Mouse (Mus musculus) cerebral cortex, adult 2 months (tissue): Measurements from ENCODE around the gene Spert.

Experiments used
- WGBS: fragments of 180-500 bp; shearing (Covaris S2); methylation state at CpG from one replicate; pipeline ENCODE4 v1.1.7; 2018; 5-methylcytosine and 5-hydroxymethylcytosine counted together

Spert gene

DNA sequence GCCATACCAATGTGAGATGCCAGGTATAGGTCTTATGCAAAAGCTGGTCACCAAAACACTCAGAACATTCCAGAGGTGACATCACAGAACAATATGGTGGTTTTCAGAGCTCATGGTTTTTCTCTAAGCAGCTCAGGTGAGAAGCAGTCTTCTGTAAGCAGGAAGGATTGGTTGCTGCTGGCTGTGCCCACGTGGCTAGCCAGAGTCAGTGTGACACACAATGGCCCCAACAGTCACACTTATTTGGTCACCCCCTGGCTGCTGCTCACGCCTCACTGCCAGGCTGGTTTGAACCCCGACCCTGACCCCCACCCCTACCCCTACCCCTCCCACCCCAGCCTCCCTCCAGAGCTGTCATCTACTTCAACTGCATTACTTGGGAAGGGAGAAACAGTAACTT is at the start of gene Spert:
Gene Spert (minus strand): TSS at position 139 of the 400 bp plus-strand sequence.
- WGBS: 76% methylated on average over 3 of the region's 3 CpGs

DNA sequence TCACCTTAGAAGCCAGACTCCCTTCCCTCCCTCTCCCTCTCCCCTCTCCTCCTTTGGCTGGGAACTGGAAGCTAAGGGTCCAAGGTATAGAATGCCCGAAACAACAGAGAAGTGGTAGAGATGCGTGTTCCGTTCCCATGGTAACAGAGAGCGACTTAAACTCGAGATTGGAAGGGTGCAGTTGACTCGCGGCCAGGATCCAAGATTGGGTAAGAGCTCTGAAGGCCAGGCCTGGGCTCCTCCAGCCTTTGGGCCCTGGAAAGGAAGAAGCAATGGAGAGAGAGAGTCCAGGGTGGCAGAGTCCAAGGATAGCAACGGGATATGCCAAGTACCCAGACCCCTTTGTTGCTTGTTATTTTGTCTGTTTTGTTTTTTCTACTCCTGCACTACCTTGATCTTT is 49.2 kb upstream of the Spert start, which contains the start of gene Erich6b:
Gene Erich6b (plus strand): TSS at position 180 of the 400 bp plus-strand sequence.
- WGBS: 63% methylated on average over 8 of the region's 8 CpGs

DNA sequence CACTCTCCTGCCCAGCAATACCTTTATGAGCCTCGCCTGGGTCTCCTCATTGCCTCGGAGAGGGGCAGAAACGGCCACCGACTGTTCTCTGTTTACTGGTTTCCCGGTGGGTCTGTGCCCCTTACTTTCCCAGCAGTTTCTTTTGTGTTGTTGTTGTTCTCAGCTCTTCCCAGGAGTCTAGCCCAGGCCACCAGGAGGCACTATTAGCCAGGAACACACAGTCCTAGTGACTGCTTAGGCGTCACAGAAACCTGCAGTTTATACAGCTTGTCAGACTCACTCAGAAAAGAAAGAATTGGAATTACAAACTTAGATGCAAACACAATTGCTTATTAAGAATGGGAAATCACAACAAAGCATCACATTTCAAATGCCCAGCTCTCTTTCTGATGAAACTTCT is 48.5 kb upstream of the Spert start:
- 82% methylated on average over 6 of the region's 6 CpGs for WGBS

DNA sequence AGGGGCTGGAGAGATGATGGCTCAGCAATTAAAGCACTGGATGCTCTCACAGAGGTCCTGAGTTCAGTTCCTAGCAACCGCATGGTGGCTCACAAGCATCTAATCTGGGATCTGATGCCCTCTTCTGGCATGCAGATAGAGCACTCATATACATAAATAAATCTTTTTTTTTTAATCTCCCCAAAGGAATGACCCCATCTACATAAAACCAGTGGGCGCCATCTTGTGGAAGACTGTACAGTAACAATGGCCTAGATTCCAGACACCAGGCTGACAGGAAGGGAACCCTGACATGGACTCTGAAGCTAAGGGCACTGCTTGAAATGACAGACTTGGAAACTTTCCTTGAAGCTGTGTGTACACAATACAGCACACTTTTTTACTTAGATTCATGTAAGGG is 47.9 kb upstream of the Spert start:
- WGBS: 85% methylated on average over 2 of the region's 2 CpGs

DNA sequence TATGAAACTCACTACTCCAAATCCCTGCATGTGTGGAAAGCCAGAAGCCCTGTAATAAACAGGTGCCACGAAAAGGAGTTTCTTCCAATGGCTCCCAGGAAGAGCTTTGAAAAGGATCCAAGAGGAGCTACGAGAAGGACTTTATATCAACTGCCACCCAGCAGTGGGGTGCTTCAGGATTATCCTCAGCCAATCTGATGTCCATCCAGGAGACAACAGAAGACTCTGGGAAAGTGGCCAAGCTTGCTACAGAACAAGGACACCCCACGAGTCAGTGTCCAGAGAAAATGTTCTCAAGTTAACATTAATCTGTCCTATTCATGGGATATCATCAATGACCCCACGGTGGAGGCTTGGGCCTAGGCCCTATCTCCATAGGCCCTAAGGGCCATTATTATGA is 44.7 kb upstream of the Spert start:
- 74% methylated on average over 4 of the region's 4 CpGs for WGBS

DNA sequence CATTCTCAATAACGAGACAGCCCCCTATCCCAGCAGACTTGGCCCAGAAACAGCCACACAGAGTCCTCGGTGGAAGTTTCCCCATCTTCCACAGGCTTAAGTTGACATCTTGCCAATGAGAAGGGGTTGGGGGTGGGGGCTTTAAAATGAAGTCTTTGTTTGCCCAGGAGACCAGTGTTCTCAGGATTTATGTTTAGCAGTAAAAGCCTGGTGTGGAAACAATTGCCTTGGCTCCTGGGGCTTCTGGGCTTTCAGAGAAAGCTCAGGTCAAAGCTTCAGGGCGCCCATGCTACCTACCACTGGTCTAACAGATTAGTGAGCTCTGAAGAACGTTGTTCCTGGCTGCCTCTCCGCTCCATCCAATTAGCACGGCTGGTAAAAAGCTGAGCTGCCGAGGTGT is 43.2 kb upstream of the Spert start:
- 73% methylated on average over 7 of the region's 7 CpGs for WGBS

DNA sequence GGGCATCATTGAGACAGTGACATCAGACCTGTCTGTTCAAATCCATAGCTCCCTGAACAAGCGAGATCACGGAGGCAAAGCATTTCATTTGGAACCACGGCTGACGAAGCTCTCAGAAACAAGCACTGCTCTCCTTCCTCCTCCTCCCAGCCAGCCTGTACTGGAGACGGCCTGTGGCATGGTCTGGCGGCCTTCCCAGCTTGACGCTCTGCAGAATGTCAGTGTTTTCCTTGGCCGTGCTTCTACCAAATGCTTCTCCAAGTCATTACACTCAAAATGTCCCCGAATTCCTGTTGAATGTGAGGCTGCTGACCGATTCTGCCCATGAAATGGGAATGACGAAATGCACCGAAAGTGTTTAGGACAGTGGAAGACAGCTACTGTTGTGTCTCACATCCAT is 42.4 kb upstream of the Spert start:
- 30% methylated on average over 12 of the region's 12 CpGs for WGBS

DNA sequence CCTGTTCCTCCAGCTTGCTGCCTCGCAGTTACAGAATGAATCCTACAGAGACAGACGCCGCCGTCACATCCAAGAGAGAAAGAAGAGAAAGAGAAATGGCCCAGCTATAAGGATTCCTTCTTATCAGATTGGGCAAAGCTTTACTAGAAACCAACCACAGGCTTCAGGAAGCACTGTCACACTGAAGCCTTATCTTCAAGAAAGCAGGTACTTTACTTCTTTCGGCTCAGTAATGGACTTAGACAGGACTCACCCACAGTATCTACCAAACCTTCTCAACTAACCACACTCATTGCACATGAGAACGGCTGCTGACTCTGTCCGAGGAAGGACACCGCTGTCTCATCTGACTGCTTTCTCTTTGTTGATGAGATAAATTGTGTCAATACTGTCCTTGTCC is 36.0 kb upstream of the Spert start:
- WGBS: 90% methylated on average over 8 of the region's 8 CpGs

DNA sequence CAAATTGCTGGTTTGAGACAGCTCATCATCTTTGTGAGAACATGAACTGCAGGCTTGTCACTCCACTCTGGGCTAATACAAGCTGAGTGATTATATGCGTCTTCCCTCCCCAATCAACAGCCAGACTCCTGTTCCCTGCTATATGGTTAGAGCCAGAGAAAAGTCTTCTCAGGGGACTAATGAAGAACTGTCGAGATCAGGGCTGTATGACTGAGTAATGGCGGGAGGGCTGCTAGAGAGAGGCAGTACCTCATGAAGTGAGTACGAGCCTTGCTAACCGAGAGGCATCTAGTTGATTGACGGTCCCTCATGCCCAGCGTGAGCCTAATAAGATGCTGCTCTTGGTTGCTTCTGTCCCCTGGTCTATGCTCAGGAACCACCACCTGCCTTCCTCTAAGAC is 30.1 kb upstream of the Spert start:
- WGBS: 83% methylated on average over 7 of the region's 7 CpGs

DNA sequence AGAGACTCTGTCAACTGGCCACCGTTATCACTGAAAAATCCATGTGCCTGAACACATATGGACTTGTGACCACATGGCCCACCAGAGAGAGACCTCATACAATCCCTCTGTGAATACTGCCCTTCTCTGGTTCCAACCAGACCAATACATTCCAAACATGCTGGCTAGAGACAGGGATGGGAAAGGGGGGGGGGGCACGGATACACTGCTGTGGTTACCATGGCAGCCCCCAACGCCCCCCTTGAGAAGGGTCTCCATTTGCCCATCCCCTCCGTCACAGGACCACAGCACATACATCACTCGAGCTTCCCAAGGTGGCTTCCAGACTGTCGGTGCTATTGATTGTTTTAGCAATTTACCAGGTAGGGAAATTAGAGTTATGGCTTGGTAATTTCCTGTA is 23.5 kb upstream of the Spert start:
- 75% methylated on average over 6 of the region's 6 CpGs for WGBS

DNA sequence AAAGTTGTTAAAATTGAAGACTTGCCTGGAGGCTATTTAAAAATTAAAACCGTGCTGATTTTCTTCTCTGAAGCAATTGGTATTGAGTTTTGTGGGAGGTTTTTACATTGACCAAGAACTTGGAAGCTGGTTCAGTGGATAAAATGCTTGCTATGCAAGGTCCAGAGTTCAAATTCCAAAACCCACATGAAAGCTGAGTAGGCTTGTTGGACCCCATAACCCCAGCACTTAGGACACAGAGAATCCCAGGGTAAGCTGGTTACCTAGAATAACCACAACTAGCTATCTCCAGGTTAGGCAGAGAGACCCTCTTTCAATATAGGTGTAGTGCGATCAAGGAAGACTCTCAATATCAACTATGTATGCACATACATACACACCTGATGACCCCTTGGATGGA is 16.3 kb upstream of the Spert start:
- 82% methylated on average over 2 of the region's 2 CpGs for WGBS

DNA sequence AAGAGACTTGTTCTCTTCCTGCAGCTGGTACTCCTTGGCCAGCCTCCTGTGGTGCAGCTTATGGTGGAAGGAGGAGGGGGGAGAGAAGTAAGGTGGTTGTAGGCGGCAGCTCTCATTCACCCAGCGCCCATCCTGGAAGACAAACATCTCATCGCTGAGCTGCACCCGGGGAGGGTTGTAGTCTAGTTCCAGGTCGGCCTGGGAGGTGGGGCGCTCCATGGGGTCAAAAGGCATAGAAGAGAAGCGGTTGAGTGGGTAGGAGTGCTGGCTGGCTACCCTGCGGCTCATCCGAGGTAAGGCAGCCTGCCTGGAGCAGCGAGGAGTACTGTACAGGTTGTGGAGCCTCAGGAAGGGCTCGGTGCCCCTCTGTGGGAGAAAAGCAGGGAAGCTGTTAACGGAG is 9.0 kb downstream of the Spert start:
- WGBS: 71% methylated on average over 12 of the region's 12 CpGs

DNA sequence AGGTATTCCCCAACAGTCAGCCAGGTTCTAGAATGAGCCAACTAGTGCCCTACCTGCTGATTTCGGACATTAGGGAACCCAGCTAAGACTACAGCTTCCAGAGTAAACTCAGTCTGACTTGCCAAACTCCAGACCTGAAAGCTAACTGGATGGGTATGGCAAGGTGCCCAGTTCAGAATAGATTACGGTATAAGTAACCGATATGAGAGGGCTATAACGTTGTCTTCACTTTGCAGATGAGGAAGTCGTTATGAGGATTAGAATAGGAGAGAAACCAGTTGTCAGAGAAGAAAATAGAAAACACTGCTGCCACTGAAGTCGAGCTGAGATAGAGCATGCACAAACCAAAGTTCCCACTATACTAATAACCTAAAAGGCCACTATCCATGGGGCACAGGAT is 13.9 kb downstream of the Spert start:
- 71% methylated on average over 6 of the region's 6 CpGs for WGBS

DNA sequence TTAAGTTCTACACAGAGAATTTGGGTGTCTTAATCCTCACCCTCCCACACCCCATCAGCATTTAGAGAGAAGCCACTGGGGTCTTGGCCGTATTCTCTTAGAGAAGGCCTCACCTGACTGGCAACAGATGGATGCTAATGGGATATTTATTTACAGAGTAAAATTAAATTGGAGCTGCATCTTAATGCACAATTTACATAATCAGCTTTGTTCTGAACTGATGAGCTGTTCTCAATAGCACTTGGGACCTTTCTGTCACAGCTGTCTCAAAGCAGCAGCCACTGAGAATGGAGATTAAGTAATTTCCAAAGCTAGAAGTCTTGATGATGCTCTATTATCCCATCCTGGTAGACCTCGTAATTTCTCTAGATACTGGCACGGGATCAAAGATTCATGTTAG is 26.6 kb downstream of the Spert start:
- WGBS: 48% methylated on average over 3 of the region's 3 CpGs

DNA sequence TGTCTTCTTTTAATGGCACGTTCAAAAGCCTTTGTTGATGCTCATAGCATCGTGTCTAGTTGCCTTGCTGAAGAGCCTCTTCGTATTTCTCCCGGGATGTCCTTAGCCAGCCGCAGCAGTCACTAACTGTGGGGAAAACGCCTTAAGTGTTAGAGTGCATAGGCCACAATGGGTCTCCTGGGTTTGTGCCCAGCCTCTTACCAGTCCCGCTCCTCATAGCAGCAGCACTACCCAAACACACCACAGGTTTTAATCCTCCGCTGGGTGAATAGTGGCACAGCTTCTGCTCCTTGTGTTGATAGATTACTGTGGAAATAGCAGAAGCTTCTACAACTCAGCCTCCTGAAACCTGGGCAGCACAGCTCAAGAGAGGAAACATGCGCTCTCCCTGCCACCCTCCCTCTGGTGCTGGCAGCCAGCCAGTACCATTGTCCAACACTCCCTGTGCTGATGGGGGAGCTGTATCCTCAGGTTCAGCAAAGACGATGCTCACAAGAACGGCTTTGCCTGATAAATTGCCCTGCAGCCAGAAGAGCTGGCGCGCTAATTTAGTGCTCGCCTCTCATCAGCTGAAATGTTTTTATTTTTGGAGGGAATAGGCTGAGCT is 27.3 kb downstream of the Spert start:
- WGBS: 49% methylated on average over 14 of the region's 14 CpGs

DNA sequence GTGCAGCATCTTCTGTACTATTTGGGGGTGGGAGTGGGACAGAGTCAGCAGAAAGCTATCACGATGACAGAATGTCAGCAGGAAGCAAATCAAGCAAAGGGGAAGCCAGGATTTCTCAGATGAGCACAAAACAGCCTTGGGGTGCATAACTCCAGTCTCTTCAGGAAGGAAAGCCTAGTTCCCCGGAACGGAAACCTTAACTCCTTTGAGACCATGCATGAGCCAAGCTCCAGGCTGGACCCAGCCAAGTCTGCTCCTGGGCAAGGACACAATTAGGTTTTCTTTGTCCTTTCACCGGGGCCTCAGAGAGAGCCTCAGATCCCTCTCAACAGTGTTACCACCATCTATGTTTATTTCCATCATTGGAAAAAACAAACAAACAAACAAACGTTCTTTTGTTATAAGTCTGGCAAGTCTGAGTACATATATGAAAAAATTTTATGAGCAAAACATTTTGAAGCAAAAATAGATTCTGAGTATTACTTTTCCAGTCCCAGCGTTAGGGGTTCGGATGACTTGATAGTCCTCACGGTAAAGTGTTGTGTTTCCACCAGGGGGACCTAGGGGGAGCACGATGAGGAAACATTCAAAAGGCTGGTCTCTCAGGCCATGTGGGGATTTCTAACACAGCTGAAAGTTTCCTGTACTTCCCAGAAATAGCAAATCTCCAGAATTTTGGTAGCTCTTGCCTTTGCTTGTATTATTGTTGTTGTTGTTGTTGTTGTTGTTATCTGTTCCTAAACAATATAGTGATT is 31.2 kb downstream of the Spert start:
- 45% methylated on average over 9 of the region's 9 CpGs for WGBS

DNA sequence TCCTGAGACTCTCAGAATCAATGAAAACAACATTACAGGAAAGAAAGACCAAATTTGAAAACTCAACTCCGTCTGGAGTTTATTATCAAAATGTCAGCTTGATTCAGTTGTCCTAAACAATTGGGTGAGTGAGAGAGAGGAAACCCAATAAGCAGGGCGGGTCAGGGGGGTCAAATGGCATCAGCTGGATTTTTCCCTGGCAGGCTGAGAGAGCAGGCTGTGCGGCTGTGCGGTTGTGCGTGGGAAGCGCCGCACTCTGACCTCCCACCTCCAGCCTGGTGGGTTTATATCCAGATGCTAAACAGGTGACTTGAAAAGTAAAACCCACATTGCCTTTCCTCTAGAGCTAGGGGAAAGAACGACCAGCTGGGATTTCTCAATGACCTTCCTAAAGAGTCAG is 51.2 kb downstream of the Spert start:
- WGBS: 77% methylated on average over 8 of the region's 8 CpGs

DNA sequence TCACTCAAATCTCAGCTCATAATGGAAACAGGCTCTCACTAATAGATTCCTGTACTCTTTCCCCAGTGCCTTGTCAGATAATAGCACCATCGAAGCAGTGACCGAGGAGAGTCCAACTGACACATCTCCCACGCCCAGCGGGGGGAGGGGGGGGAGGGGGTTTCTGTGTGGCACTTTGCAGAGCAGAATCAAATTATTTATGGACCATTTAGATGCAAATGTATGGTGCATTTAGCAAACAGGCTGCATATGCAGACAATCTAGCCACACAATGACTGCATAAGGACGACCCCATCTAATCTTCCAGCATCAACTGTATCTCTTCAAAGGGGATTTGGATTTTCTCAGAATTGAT is 51.9 kb downstream of the Spert start:
- WGBS: 32% methylated on average over 5 of the region's 5 CpGs

DNA sequence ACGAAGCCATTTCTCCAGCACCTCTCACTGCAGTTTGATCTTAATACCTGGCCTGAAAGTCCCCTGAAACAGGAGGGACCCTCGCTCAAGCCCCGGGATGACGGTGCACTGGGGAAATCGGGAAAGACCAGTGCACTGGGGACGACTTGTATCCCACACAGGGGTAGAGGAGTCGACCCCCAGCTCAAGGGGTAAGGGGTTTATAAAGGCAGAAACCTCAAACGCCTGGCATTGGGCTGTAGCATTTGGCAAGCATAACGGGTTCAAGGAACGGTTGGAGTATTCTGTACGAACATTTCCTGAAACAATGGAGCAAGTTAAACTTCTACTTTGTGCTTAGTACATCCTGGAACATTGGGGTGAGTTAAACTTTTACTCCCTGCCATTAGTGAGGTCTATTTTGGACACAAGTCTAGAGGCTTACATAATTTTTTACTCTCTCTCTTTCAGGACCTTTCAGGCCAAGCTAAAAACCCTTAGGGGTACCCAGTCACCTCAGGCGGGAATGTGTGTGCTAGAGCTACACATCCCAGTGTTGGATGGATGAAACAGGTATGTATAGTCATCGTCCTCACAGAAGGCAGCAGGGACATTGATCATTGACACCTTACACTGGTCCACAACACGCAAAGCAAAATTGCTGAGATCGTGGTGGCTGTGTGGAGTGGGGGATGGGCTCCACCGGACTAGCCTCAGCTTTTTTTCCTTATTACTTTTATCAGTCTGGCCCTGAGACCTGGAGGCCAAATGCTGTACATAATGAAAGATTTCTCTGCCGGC is 52.5 kb downstream of the Spert start:
- WGBS: 76% methylated on average over 17 of the region's 17 CpGs

DNA sequence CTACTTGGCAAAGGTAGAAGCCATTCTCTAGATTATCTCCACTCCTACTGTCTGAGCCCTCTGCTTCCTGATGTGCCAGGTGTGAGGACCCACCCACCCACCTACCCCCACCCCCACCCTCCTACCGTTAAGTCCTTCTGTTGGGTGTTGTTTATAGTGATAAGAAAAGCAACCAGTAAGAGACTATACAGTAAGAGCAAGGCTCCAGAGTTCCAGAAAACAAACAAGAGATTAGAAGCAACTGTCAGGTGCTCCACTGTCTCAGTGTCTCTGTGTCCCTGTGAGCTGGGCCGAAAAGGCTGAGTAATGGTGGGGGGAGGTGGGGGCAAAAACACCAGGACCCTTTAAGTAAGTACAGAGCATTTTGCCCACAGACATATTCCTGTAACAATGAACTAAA is 53.7 kb downstream of the Spert start:
- 64% methylated on average over 2 of the region's 2 CpGs for WGBS
